Mouse (Mus musculus) E14TG2a.4 (cell line): ENCODE data around the gene Mtif2.

Source experiments
- H3K27me3 ChIP-seq: 2 replicates; pipeline ENCODE4 v1.6.1; 2014; ENCODE audit warnings: low read length, control low read depth; ENCODE audit not compliant: insufficient read depth
- H3K36me3 ChIP-seq: 2 replicates; pipeline ENCODE4 v1.6.1; 2014; ENCODE audit warnings: low read length, control low read depth; ENCODE audit not compliant: insufficient read depth
- H3K4me1 ChIP-seq: replicated peaks from 2 replicates; pipeline ENCODE4 v1.6.1; 2014; ENCODE audit warnings: low read depth, low read length, control low read depth
- H3K4me3 ChIP-seq: replicated peaks from 2 replicates; pipeline ENCODE4 v1.5.1; 2014; ENCODE audit warnings: mild to moderate bottlenecking, low read length
- H3K9me3 ChIP-seq: 2 replicates; pipeline ENCODE4 v1.6.1; 2014; ENCODE audit warnings: low read length, control low read depth
- CTCF ChIP-seq: conservative IDR thresholded peaks from 2 replicates; pipeline ENCODE4 v1.5.1; 2014; ENCODE audit warnings: low read length
- NANOG ChIP-seq: IDR thresholded peaks from 2 replicates; pipeline ENCODE4 v1.6.1; 2014; ENCODE audit warnings: borderline replicate concordance, low read length, mixed read lengths
- POU5F1 ChIP-seq: IDR thresholded peaks from 2 replicates; pipeline ENCODE4 v1.6.1; 2014; ENCODE audit warnings: low read length, borderline replicate concordance

The Mtif2 gene

GRCm38 (mm10) chr11:29525988-29526794 lies at the start of gene Mtif2:
Gene Mtif2 (plus strand): TSS chr11:29526408.
- Histone ChIP-seq H3K9me3 (no peaks in the 10 kb centered on the region), H3K36me3 (peaks cover 29% of the 10 kb centered on the region), H3K27me3 (no peaks in the 10 kb centered on the region), H3K4me1 (peaks cover 24% of the 10 kb centered on the region), H3K4me3 (peak within 1 kb of the TSS; percentile 95)
- no peak for TF ChIP-seq POU5F1
- no peak for TF ChIP-seq CTCF
- no peak for TF ChIP-seq NANOG

GRCm38 (mm10) chr11:29493135-29493534 lies 33.1 kb upstream of the Mtif2 start:
- Histone ChIP-seq H3K4me3 (no peak overlapping the region), H3K36me3 (peaks cover 4% of the 10 kb centered on the region; the same call in 1 of the 2 replicates), H3K9me3 (no peaks in the 10 kb centered on the region), H3K4me1 (no peaks in the 10 kb centered on the region), H3K27me3 (no peaks in the 10 kb centered on the region)
- no peak for TF ChIP-seq NANOG
- no peak for TF ChIP-seq POU5F1
- no peak for TF ChIP-seq CTCF

- TF ChIP-seq POU5F1 (no peak), CTCF (no peak), NANOG (no peak)
- H3K9me3 ChIP-seq: no peaks in the 10 kb centered on the region
- H3K27me3 ChIP-seq: no peaks in the 10 kb centered on the region
- H3K4me1 ChIP-seq: no peaks in the 10 kb centered on the region
- peaks cover 6% of the 10 kb centered on the region; the same call in 1 of the 2 replicates for H3K36me3 ChIP-seq
- no peak overlapping the region for H3K4me3 ChIP-seq
These were observed 29.2 kb upstream of the Mtif2 start for GRCm38 (mm10) chr11:29496962-29497361.

- Histone ChIP-seq H3K4me1 (no peaks in the 10 kb centered on the region), H3K36me3 (peaks cover 20% of the 10 kb centered on the region), H3K9me3 (no peaks in the 10 kb centered on the region), H3K4me3 (no peak overlapping the region), H3K27me3 (no peaks in the 10 kb centered on the region)
- TF ChIP-seq POU5F1 (no peak), NANOG (no peak), CTCF (no peak)
These were observed 22.0 kb upstream of the Mtif2 start for GRCm38 (mm10) chr11:29503948-29504893.

- Histone ChIP-seq H3K9me3 (no peaks in the 10 kb centered on the region), H3K27me3 (no peaks in the 10 kb centered on the region), H3K4me1 (no peaks in the 10 kb centered on the region), H3K36me3 (peaks cover 20% of the 10 kb centered on the region), H3K4me3 (no peak overlapping the region)
- TF ChIP-seq CTCF (no peak), POU5F1 (no peak), NANOG (no peak)
These were observed 21.1 kb upstream of the Mtif2 start for GRCm38 (mm10) chr11:29504899-29505625.

- TF ChIP-seq POU5F1 (no peak), NANOG (no peak), CTCF (no peak)
- H3K9me3 ChIP-seq: no peaks in the 10 kb centered on the region
- H3K36me3 ChIP-seq: peaks cover 36% of the 10 kb centered on the region
- H3K27me3 ChIP-seq: no peaks in the 10 kb centered on the region
- H3K4me3 ChIP-seq: no peak overlapping the region
- H3K4me1 ChIP-seq: peaks cover 12% of the 10 kb centered on the region
These were observed 16.8 kb upstream of the Mtif2 start for GRCm38 (mm10) chr11:29509421-29509820.

GRCm38 (mm10) chr11:29512818-29513535 lies 13.2 kb upstream of the Mtif2 start:
- Histone ChIP-seq H3K9me3 (no peaks in the 10 kb centered on the region), H3K4me3 (no peak overlapping the region), H3K36me3 (peaks cover 30% of the 10 kb centered on the region), H3K27me3 (no peaks in the 10 kb centered on the region), H3K4me1 (peaks cover 18% of the 10 kb centered on the region)
- TF ChIP-seq CTCF (no peak), NANOG (no peak), POU5F1 (no peak)

GRCm38 (mm10) chr11:29514325-29514681 lies 11.9 kb upstream of the Mtif2 start:
- no peaks in the 10 kb centered on the region for H3K27me3 ChIP-seq
- no peak for TF ChIP-seq POU5F1
- H3K36me3 ChIP-seq: peaks cover 30% of the 10 kb centered on the region
- H3K9me3 ChIP-seq: no peaks in the 10 kb centered on the region
- H3K4me3 ChIP-seq: peak overlapping the region; percentile 88
- H3K4me1 ChIP-seq: peaks cover 18% of the 10 kb centered on the region
